Comparison of ENCODE assay signal across 14 mouse cellular contexts in genomic region chr11:68342003-68342400, GRCm38 (mm10). TPM values are rescaled to one million over a fixed set of nuclear protein-coding genes. Genes with fewer than 3 reads are reported as not detected.
DNase-seq lines count a peak whose midpoint lies in the region; ATAC-seq and TF ChIP-seq lines count a peak whose summit lies in the region.
"Had no signal": no experiment of that assay in that cellular context is flagged by ENCODE, and none has a peak within 500 bp of the region (broad histone marks: within the 10 kb centered on the region; RNA-seq: fewer than 3 reads in every experiment).

No protein-coding gene starts in this region.

- DNase-seq in hindbrain, embryonic 10.5 days (ENCODE audit: low spot score): no peak
- no peak for DNase-seq in hindbrain, embryonic 14.5 days (ENCODE audit: low spot score)
- peak; percentile 8 for DNase-seq in urinary bladder, postnatal 25 days (ENCODE audit: low spot score)
- DNase-seq in urinary bladder, postnatal 4 days (ENCODE audit: low spot score in 2 of 2): no peak
- DNase-seq in heart, postnatal 36 days: peak; percentile 33 to 57
- DNase-seq in spleen, postnatal 36 days (ENCODE audit: low spot score in 2 of 2): no peak
- DNase-seq: adrenal gland, adult 8-10 months had no signal

- no peaks in the 10 kb centered on the region for H3K27me3 ChIP-seq in hindbrain, embryonic 10.5 days (ENCODE audit: insufficient read depth, poor library complexity, severe bottlenecking)
- no peaks in the 10 kb centered on the region for H3K27me3 ChIP-seq in hindbrain, embryonic 14.5 days (ENCODE audit: control insufficient read depth, insufficient read depth, low read length)
- no peaks in the 10 kb centered on the region for H3K27me3 ChIP-seq in stomach, embryonic 16.5 days (ENCODE audit: control insufficient read depth, insufficient read depth, low read length)
- no peaks in the 10 kb centered on the region for H3K27me3 ChIP-seq in intestine, postnatal 0 days (replicated peaks; ENCODE audit: control insufficient read depth, insufficient read depth, low read length)
- H3K27me3 ChIP-seq: midbrain, embryonic 15.5 days had no signal

- no peak overlapping the region for H3K9ac ChIP-seq in hindbrain, embryonic 14.5 days
- peak overlapping the region; percentile 22; the same call in 1 of the 2 replicates for H3K9ac ChIP-seq in stomach, embryonic 16.5 days (ENCODE audit: low read length)
- H3K9ac ChIP-seq in intestine, postnatal 0 days (ENCODE audit: low read depth, low read length): no peak overlapping the region
- H3K9ac ChIP-seq: lung, embryonic 14.5 days; midbrain, embryonic 15.5 days had no signal

- WGBS in hindbrain, embryonic 10.5 days: 80% methylated on average over 5 of the region's 5 CpGs
- WGBS in hindbrain, embryonic 14.5 days: 83% methylated on average over 5 of the region's 5 CpGs
- 45% methylated on average over 5 of the region's 5 CpGs for whole genome bisulfite sequencing in stomach, embryonic 16.5 days
- 46% methylated on average over 5 of the region's 5 CpGs for WGBS in intestine, postnatal 0 days

- TF ChIP-seq CTCF in intestine, postnatal 0 days (IDR thresholded peaks at IDR 0.05; ENCODE audit: low read depth): no peak

- H3K9me3 ChIP-seq in hindbrain, embryonic 10.5 days: no peaks in the 10 kb centered on the region
- H3K9me3 ChIP-seq in hindbrain, embryonic 14.5 days (ENCODE audit: control insufficient read depth, low read length): no peaks in the 10 kb centered on the region
- no peaks in the 10 kb centered on the region for H3K9me3 ChIP-seq in stomach, embryonic 16.5 days (replicated peaks; ENCODE audit: control insufficient read depth, low read length)
- H3K9me3 ChIP-seq in intestine, postnatal 0 days (ENCODE audit: control insufficient read depth): no peaks in the 10 kb centered on the region
- H3K9me3 ChIP-seq: midbrain, embryonic 15.5 days had no signal

- peak overlapping the region; percentile 23; the same call in 1 of the 2 replicates for H3K27ac ChIP-seq in hindbrain, embryonic 10.5 days
- no peak overlapping the region for H3K27ac ChIP-seq in hindbrain, embryonic 14.5 days
- peak overlapping the region; percentile 71 for H3K27ac ChIP-seq in stomach, embryonic 16.5 days (ENCODE audit: low read length)
- no peak overlapping the region for H3K27ac ChIP-seq in intestine, postnatal 0 days (ENCODE audit: low read depth, low read length)
- H3K27ac ChIP-seq: midbrain, embryonic 15.5 days had no signal

- peaks cover 22% of the 10 kb centered on the region; the same call in 1 of the 2 replicates for H3K36me3 ChIP-seq in hindbrain, embryonic 10.5 days
- no peaks in the 10 kb centered on the region for H3K36me3 ChIP-seq in hindbrain, embryonic 14.5 days (replicated peaks; ENCODE audit: control insufficient read depth, insufficient read depth)
- no peaks in the 10 kb centered on the region for H3K36me3 ChIP-seq in stomach, embryonic 16.5 days (ENCODE audit: control insufficient read depth, insufficient read depth, low read length)
- no peaks in the 10 kb centered on the region for H3K36me3 ChIP-seq in intestine, postnatal 0 days (ENCODE audit: control insufficient read depth, insufficient read depth)
- H3K36me3 ChIP-seq: midbrain, embryonic 15.5 days had no signal

- no peak for ATAC-seq in hindbrain, embryonic 14.5 days (ENCODE audit: low FRiP score)
- ATAC-seq in stomach, embryonic 16.5 days (ENCODE audit: insufficient read depth, low FRiP score): no peak
- no peak for ATAC-seq in intestine, postnatal 0 days
- ATAC-seq: CD4-positive, CD25-positive, alpha-beta regulatory T cell, adult 4 months; midbrain, embryonic 15.5 days had no signal

- peaks cover 21% of the 10 kb centered on the region for H3K4me1 ChIP-seq in hindbrain, embryonic 10.5 days (replicated peaks)
- H3K4me1 ChIP-seq in hindbrain, embryonic 14.5 days (replicated peaks; ENCODE audit: control insufficient read depth, insufficient read depth, low read length): no peaks in the 10 kb centered on the region
- H3K4me1 ChIP-seq in stomach, embryonic 16.5 days (ENCODE audit: control insufficient read depth, insufficient read depth, low read length): peaks cover 26% of the 10 kb centered on the region
- peaks cover 4% of the 10 kb centered on the region; the same call in 1 of the 2 replicates for H3K4me1 ChIP-seq in intestine, postnatal 0 days (replicated peaks; ENCODE audit: control insufficient read depth, insufficient read depth, low read length)
- H3K4me1 ChIP-seq: midbrain, embryonic 15.5 days had no signal

- intact Hi-C loops in heart, postnatal 36 days (cut with DNase I): no loop called here

- H3K4me3 ChIP-seq in hindbrain, embryonic 10.5 days: no peak overlapping the region
- no peak overlapping the region for H3K4me3 ChIP-seq in hindbrain, embryonic 14.5 days (replicated peaks; ENCODE audit: low read length)
- no peak overlapping the region for H3K4me3 ChIP-seq in stomach, embryonic 16.5 days (replicated peaks; ENCODE audit: low read length)
- no peak overlapping the region for H3K4me3 ChIP-seq in intestine, postnatal 0 days (ENCODE audit: low read depth, low read length)
- H3K4me3 ChIP-seq: layer of hippocampus, adult 2 months; midbrain, embryonic 15.5 days had no signal

- no peak overlapping the region for H3K4me2 ChIP-seq in hindbrain, embryonic 14.5 days (replicated peaks)
- no peak overlapping the region for H3K4me2 ChIP-seq in stomach, embryonic 16.5 days (ENCODE audit: low read depth, low read length)
- H3K4me2 ChIP-seq in intestine, postnatal 0 days (replicated peaks; ENCODE audit: low read depth): no peak overlapping the region
- H3K4me2 ChIP-seq: lung, embryonic 14.5 days; midbrain, embryonic 15.5 days had no signal

RNA-seq across cellular contexts. Expression of gene Ntn1, which starts 58.6 kb away (rescaled TPM):
- 18.2 and 23.7 TPM in 2 replicates for polyA plus RNA-seq in hindbrain, embryonic 10.5 days (2016; fragmentation: Nextera tagmentation; extraction: Ambion mirVana)
- 13.1 and 14.1 TPM in 2 replicates for polyA plus RNA-seq in hindbrain, embryonic 14.5 days (2014; fragmentation: Nextera tagmentation; extraction: Ambion mirVana)
- 10 to 100 TPM; 55.4 to 61.8 TPM for total RNA-seq in heart, postnatal 36 days (2021)
- polyA plus RNA-seq in stomach, embryonic 16.5 days (2015; fragmentation: Nextera tagmentation; extraction: Ambion mirVana): 11.3 and 13.5 TPM in 2 replicates
- polyA plus RNA-seq in intestine, postnatal 0 days (2015; fragmentation: Nextera tagmentation; extraction: Ambion mirVana): 8.7 and 8.8 TPM in 2 replicates
- total RNA-seq: granulocyte monocyte progenitor cell, adult 5-6 weeks had no signal

Comparison
In these comparisons a context has a peak if more than half of its experiments do, and no peak if none do; other contexts are left out.
1. DNase-seq: peak in urinary bladder, postnatal 25 days (single experiment) and heart, postnatal 36 days (2 of 2); none in hindbrain, embryonic 10.5 days (single experiment), hindbrain, embryonic 14.5 days (single experiment), urinary bladder, postnatal 4 days (0 of 2) and spleen, postnatal 36 days (0 of 2).
2. H3K27ac ChIP-seq: peak in hindbrain, embryonic 10.5 days (single experiment) and stomach, embryonic 16.5 days (single experiment); none in hindbrain, embryonic 14.5 days (single experiment) and intestine, postnatal 0 days (single experiment).